Mouse (Mus musculus) thymus, adult 18-20 months (tissue): ENCODE data around the gene Atf7ip.

Experiments used
- DNase-seq, 2 experiments: peaks; one replicate each; pipeline ENCODE4 v3.0.0; 2022; ENCODE audit warnings: mixed read lengths in 2 of 2

The Atf7ip gene

GRCm38 (mm10) chr6:136554774-136555522 is 49.0 kb downstream of the Atf7ip start:
- peak; percentile 26 to 77 for DNase-seq

GRCm38 (mm10) chr6:136555523-136555915 is 49.6 kb downstream of the Atf7ip start:
- peak; percentile 31 to 55 for DNase-seq

- no peak for DNase-seq
Observed at GRCm38 (mm10) chr6:136558288-136559005, 52.5 kb downstream of the Atf7ip start.

- no peak for DNase-seq
Observed at GRCm38 (mm10) chr6:136566002-136566401, 60.0 kb downstream of the Atf7ip start.

GRCm38 (mm10) chr6:136590739-136591138 is 84.8 kb downstream of the Atf7ip start:
- DNase-seq: no peak

GRCm38 (mm10) chr6:136594541-136594940 is 88.6 kb downstream of the Atf7ip start:
- no peak for DNase-seq

- no peak for DNase-seq
Observed at GRCm38 (mm10) chr6:136602601-136603000, 96.6 kb downstream of the Atf7ip start.

GRCm38 (mm10) chr6:136611351-136612215 is 105.6 kb downstream of the Atf7ip start:
- DNase-seq: no peak

- DNase-seq: no peak
Observed at GRCm38 (mm10) chr6:136612312-136612711, 106.3 kb downstream of the Atf7ip start.

GRCm38 (mm10) chr6:136614156-136614555 is 108.2 kb downstream of the Atf7ip start:
- no peak for DNase-seq

- peak; percentile 41 to 62 for DNase-seq
Observed at GRCm38 (mm10) chr6:136620361-136621139, 114.6 kb downstream of the Atf7ip start.

GRCm38 (mm10) chr6:136625421-136625820 is 119.5 kb downstream of the Atf7ip start:
- DNase-seq: no peak

GRCm38 (mm10) chr6:136629639-136630038 is 123.7 kb downstream of the Atf7ip start:
- DNase-seq: no peak

GRCm38 (mm10) chr6:136631519-136631918 is 125.6 kb downstream of the Atf7ip start:
- DNase-seq: no peak

- DNase-seq: no peak
Observed at GRCm38 (mm10) chr6:136631945-136632534, 126.1 kb downstream of the Atf7ip start.

GRCm38 (mm10) chr6:136633154-136633553 is 127.2 kb downstream of the Atf7ip start:
- DNase-seq: no peak

GRCm38 (mm10) chr6:136633719-136634118 is 127.8 kb downstream of the Atf7ip start:
- DNase-seq: no peak

- DNase-seq: no peak
Observed at GRCm38 (mm10) chr6:136634982-136635381, 129.0 kb downstream of the Atf7ip start.

GRCm38 (mm10) chr6:136644171-136644570 is 138.2 kb downstream of the Atf7ip start:
- no peak for DNase-seq

- DNase-seq: no peak
Observed at GRCm38 (mm10) chr6:136645754-136646153, 139.8 kb downstream of the Atf7ip start.

- DNase-seq: no peak
Observed at GRCm38 (mm10) chr6:136646207-136646606, 140.2 kb downstream of the Atf7ip start.

GRCm38 (mm10) chr6:136647455-136647861 is 141.5 kb downstream of the Atf7ip start:
- no peak for DNase-seq
